Mouse (Mus musculus) CH12.LX (cell line): Measurements from ENCODE around the gene Zfp326.
A peak's percentile ranks its signal among the peaks of the same experiment; 100 is the strongest.

Source experiments
- BHLHE40 ChIP-seq: IDR thresholded peaks from 2 replicates; pipeline ENCODE4 v1.6.1; 2011; ENCODE audit warnings: mild to moderate bottlenecking, low read depth, low read length, improper control_type of control experiment
- CHD1 ChIP-seq: IDR thresholded peaks from 2 replicates; pipeline ENCODE4 v1.6.1; 2012; ENCODE audit warnings: low read depth, low read length, improper control_type of control experiment, inconsistent platforms
- CHD2 ChIP-seq: IDR thresholded peaks from 2 replicates; pipeline ENCODE4 v1.6.1; 2011; ENCODE audit warnings: low read length, improper control_type of control experiment
- CTCF ChIP-seq, 2 experiments: IDR thresholded peaks in 1 of 2; conservative IDR thresholded peaks in 1 of 2; 2 replicates each; pipeline ENCODE4 v1.5.1; 2011 to 2012; ENCODE audit warnings: low read depth in 2 of 2, low read length in 2 of 2, improper control_type of control experiment in 1 of 2, inconsistent platforms in 1 of 2, mild to moderate bottlenecking in 1 of 2, moderate library complexity in 1 of 2
- HCFC1 ChIP-seq: IDR thresholded peaks from 2 replicates; pipeline ENCODE4 v1.6.1; 2012; ENCODE audit warnings: low read depth, mild to moderate bottlenecking, inconsistent platforms, low read length, improper control_type of control experiment
- KAT2A ChIP-seq: IDR thresholded peaks from 2 replicates; pipeline ENCODE4 v1.6.1; 2012; ENCODE audit warnings: low read length, improper control_type of control experiment, inconsistent platforms; ENCODE audit not compliant: insufficient replicate concordance
- POLR2A ChIP-seq: IDR thresholded peaks from 2 replicates; pipeline ENCODE4 v1.6.1; 2011; ENCODE audit warnings: low read depth, mild to moderate bottlenecking, improper control_type of control experiment, low read length
- POLR2AphosphoS2 ChIP-seq: IDR thresholded peaks from 2 replicates; pipeline ENCODE4 v1.6.1; 2011; ENCODE audit warnings: low read depth, low read length, improper control_type of control experiment
- USF1 ChIP-seq: IDR thresholded peaks from 2 replicates; pipeline ENCODE4 v1.6.1; 2014; ENCODE audit warnings: low read depth, mild to moderate bottlenecking, inconsistent platforms, low read length, improper control_type of control experiment

- peak; percentile 67; the same call in 1 of the 2 replicates for TF ChIP-seq POLR2A
- TF ChIP-seq CTCF (conservative IDR thresholded peaks at IDR 0.05 in 1 of 2, IDR thresholded peaks at IDR 0.05 in 1 of 2; ENCODE audit: low read depth in 2 of 2, low read length in 2 of 2) = no peak
- peak; percentile 51 for TF ChIP-seq HCFC1
- TF ChIP-seq BHLHE40 = no peak
- TF ChIP-seq USF1 = no peak
- TF ChIP-seq POLR2AphosphoS2 = no peak
- TF ChIP-seq CHD1 = no peak
- TF ChIP-seq CHD2 = 0 out of 2 replicates have a peak, but pooled peaks have one; percentile 35
- no peak for TF ChIP-seq KAT2A
These were observed at the start of gene Zfp326 for GRCm38 (mm10) chr5:105876068-105876924.
